Mouse (Mus musculus) spleen, adult 2 months (tissue): ENCODE measurements at regions not wholly inside any gene's neighbourhood (a gene's known extent, or its start where the extent isn't known, plus 50 kb on each side); places are given as distances from the start of the nearest gene placed in this dataset.

Experiments used
- CTCF ChIP-seq: fragments of 200-500 bp; IDR thresholded peaks from 2 replicates; pipeline ENCODE4 v1.5.1; 2011; ENCODE audit warnings: mild to moderate bottlenecking, inconsistent platforms; ENCODE audit not compliant: insufficient read depth, insufficient read length, insufficient replicate concordance; ENCODE audit errors: extremely low read depth
- POLR2A ChIP-seq: fragments of 200-500 bp; IDR thresholded peaks from 2 replicates; pipeline ENCODE4 v1.6.1; 2011; ENCODE audit warnings: low read depth, low read length, inconsistent platforms

DNA sequence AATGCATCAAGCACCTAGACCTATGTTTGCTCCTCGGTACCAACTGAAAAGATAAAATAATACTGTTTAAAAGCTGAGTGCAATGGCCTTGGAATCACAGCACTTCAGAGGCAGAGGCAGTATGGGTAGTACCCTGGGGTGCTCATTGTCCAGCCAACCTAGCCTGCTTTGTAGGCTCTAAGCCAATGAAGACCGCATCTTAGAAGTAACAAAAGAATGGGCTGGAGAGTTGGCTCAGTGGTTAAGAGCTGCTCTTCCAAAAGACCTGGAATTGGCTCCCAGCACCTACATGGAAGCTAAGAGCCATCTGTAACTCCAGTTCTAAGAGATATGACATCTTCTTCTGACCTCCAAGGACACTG, 82.8 kb upstream of the Spdye4c start:
- TF ChIP-seq CTCF: no peak
- no peak for TF ChIP-seq POLR2A
